Mouse (Mus musculus) kidney, adult 2 months (tissue): ENCODE results near the gene Paics. TPM values are rescaled to one million over a fixed set of nuclear protein-coding genes. Genes with fewer than 3 reads are reported as not detected.

Experiments
- DNase-seq: peaks from one replicate; pipeline ENCODE4 v3.0.0; 2021
- H3K27ac ChIP-seq: fragments of 200-500 bp; 2 replicates; pipeline ENCODE4 v1.5.1; 2012; ENCODE audit warnings: low read depth, low read length, control low read depth, inconsistent platforms; ENCODE audit not compliant: insufficient read depth
- H3K27me3 ChIP-seq: fragments of 200-500 bp; replicated peaks from 2 replicates; pipeline ENCODE4 v1.6.1; 2012; ENCODE audit warnings: mild to moderate bottlenecking, moderate library complexity, low read length, inconsistent platforms; ENCODE audit not compliant: control insufficient read depth, insufficient read depth
- H3K36me3 ChIP-seq: fragments of 200-500 bp; 2 replicates; pipeline ENCODE4 v1.6.1; 2012; ENCODE audit warnings: mild to moderate bottlenecking, moderate library complexity, low read length, inconsistent platforms; ENCODE audit not compliant: control insufficient read depth, insufficient read depth
- H3K4me1 ChIP-seq: fragments of 200-500 bp; 2 replicates; pipeline ENCODE4 v1.6.1; 2011; ENCODE audit warnings: low read length; ENCODE audit not compliant: control insufficient read depth, insufficient read depth
- H3K4me3 ChIP-seq: fragments of 200-500 bp; 2 replicates; pipeline ENCODE4 v1.5.1; 2011; ENCODE audit warnings: mild to moderate bottlenecking, low read depth, low read length, control low read depth; ENCODE audit not compliant: insufficient read depth
- CTCF ChIP-seq: fragments of 200-500 bp; conservative IDR thresholded peaks from 2 replicates; pipeline ENCODE4 v1.5.1; 2011; ENCODE audit warnings: low read depth, mild to moderate bottlenecking, control low read depth, low read length, moderate library complexity, mixed read lengths; ENCODE audit not compliant: insufficient read depth, insufficient read length
- POLR2A ChIP-seq: fragments of 200-500 bp; IDR thresholded peaks from one replicate; pipeline ENCODE4 v1.6.1; 2011; ENCODE audit warnings: low read depth, low read length, control low read depth
- WGBS: fragments of 180-500 bp; shearing (Covaris S2); methylation state at CpG from one replicate; pipeline ENCODE4 v1.1.7; 2018; 5-methylcytosine and 5-hydroxymethylcytosine counted together
- polyA plus RNA-seq: library from polyadenylated mRNA; depleted of rRNA; stranded (reverse); fragments of >200 nt; gene quantifications from 2 replicates; pipeline ENCODE4 v1.2.3, GENCODE M21; 2012

Paics gene
- polyA plus RNA-seq, 1 experiment: 170 TPM

DNA sequence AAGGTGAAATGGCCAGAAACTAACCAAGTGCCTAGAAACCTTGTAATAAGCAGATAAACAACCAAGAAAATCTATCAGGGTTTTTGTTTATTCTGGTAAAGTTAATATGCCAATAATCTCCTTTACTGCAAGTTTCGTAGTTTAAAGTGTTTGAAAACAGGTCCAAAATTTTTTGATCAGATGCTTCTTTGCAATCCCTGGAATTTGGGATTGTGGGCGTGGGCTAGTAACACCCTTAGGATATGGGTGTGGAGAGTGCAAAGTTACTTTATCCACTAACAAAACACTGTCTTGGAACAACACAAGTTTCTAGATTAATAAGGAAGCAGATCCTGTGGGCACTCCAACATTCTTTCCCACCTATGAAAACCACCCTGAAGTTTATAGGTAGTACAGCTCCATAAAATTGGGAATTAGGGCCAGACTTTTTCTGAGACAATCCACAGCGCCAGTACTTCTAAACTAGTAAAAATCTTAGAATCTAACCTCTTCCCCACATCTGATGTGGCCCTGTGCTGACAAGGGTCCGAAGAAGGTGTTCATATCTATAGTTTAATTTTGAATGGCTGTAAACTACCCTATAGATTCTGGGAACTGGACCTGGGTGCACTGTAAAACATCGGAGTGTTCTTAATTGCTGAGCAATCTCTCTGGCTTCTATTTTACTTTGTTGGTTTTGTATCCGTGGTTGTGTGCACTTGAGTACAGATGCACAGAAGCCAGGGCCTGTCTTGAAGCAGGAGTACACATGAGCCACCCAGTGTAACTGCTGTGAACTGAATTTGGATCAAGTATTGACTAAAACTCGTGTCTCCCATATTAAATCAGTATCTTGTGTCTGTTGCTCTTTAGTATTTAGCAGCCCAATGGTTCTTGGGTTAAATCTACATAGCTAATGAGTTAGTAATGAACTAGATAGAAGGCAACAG, 1.3 kb downstream of the Paics start:
- 6% methylated on average over 7 of the region's 7 CpGs for WGBS
- TF ChIP-seq POLR2A (no peak), CTCF (0 out of 2 replicates have a peak, but pooled peaks have one; percentile 4)
- H3K4me1 ChIP-seq: peaks cover 13% of the 10 kb centered on the region
- H3K27ac ChIP-seq: peak overlapping the region; percentile 93
- peak overlapping the region; percentile 85 for H3K4me3 ChIP-seq
- DNase-seq: no peak
- H3K27me3 ChIP-seq: no peaks in the 10 kb centered on the region
- H3K36me3 ChIP-seq: peaks cover 4% of the 10 kb centered on the region

DNA sequence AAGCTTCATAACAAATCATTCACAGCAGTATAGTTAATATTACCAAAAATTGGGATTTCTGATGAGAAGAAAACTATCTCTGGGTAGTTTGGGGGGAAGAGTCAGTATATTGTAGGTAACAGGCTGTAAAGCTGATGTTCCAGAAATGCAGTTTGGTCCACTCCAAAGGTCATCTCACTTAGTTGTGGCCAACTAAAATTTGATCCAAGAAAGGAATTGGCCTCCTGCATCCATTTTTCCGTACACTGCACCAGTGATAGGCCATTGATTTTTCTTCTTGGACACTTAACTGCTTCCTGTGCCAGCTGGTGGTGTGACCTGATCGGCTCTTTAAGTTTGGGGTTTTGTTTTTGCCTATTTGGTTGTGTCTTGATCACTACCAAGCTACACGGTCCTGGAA, 2.7 kb downstream of the Paics start:
- 33% methylated on average over 3 of the region's 3 CpGs for WGBS
- H3K27me3 ChIP-seq: no peaks in the 10 kb centered on the region
- peaks cover 5% of the 10 kb centered on the region; the same call in 1 of the 2 replicates for H3K4me1 ChIP-seq
- H3K4me3 ChIP-seq: no peak overlapping the region
- H3K27ac ChIP-seq: no peak overlapping the region
- H3K36me3 ChIP-seq: peaks cover 10% of the 10 kb centered on the region
- peak; percentile 60 for DNase-seq
- TF ChIP-seq POLR2A (no peak), CTCF (no peak)

DNA sequence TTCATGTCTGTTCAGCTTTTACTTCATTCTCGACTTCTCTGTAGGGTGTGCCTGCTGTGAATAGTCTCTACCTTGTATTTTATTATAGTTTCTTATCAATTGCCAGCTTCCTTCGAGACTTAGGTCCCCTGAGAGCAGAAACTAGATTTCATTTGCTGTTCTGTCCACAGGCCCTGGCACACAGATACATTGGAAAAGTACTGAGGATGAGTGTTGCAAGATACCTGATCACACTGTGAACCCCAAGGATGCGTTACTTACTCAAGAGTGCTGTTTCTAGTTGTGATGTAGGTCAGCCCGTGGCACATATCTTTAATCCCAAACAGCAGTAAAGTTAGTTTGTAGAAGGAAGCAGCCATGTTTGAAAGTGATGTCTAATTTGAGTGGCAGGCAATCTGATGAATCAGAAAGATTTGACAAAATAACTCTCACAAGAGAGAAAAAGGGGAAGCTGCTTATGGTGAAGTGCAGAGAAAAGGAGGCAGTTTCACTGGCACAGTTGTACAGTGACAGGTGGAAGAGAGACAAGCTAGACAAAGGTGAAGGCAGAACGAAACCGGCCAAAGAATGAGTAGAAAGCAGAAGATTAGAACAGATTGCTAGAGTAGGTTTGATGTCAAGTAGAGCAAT, 3.3 kb downstream of the Paics start:
- WGBS: 67% methylated on average over 6 of the region's 6 CpGs
- DNase-seq: no peak

DNA sequence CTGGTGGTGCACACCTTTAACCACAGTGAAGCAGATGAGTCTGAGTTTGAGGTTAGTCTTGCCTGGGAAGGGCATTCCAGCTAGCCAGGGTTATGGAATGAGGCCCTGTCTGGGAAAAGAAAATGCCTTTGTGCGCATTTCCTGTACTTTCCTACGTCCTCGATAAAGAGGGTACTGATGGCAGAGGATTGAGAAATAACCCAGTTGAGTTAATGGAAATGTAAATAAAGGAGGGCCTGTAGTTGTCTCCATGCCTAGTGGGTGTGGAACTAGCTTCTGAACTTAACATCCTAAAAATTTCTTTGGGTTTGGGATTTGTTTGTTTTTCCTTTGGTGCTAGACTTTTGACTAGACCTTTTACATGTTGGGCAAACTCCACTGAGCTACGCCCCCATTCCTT, 4.4 kb downstream of the Paics start:
- 77% methylated on average over 4 of the region's 4 CpGs for WGBS
- peaks cover 13% of the 10 kb centered on the region for H3K36me3 ChIP-seq

More for the DNA sequence above, 3.3 kb downstream of the Paics start:
- peaks cover 10% of the 10 kb centered on the region for H3K36me3 ChIP-seq
- no peak overlapping the region for H3K27ac ChIP-seq
- peaks cover 5% of the 10 kb centered on the region for H3K4me1 ChIP-seq
- H3K27me3 ChIP-seq: no peaks in the 10 kb centered on the region
- H3K4me3 ChIP-seq: no peak overlapping the region
- TF ChIP-seq POLR2A (no peak), CTCF (no peak)

DNA sequence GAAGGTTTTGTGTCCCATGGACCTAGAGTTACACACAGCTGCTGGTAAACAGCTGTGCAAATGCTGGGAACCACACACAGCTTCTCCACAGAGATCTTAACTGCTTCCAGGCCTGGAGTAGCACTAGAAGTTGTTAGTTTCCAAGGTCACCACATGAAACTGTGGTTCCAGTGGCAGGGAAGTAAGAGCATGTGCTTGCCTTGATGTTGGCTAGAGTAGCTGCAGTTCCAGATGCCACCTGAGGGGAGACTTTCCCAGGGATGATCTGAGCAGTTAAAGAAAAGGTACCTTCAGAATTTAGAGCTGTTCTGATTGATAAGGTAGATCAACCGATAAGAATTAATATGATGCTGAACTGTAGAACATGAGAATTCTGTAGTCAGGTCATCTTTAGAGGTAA, 6.8 kb downstream of the Paics start:
- Histone ChIP-seq H3K4me1 (peaks cover 8% of the 10 kb centered on the region), H3K36me3 (peaks cover 15% of the 10 kb centered on the region), H3K27ac (no peak overlapping the region), H3K4me3 (no peak overlapping the region), H3K27me3 (no peaks in the 10 kb centered on the region)
- no peak for TF ChIP-seq POLR2A
- TF ChIP-seq CTCF: peak; percentile 37; the same call in 1 of the 2 replicates
- WGBS: 84% methylated on average over 1 of the region's 1 CpGs
- no peak for DNase-seq

More for the DNA sequence above, 4.4 kb downstream of the Paics start:
- Histone ChIP-seq H3K4me1 (peaks cover 8% of the 10 kb centered on the region), H3K27ac (no peak overlapping the region), H3K27me3 (no peaks in the 10 kb centered on the region), H3K4me3 (no peak overlapping the region)
- DNase-seq: no peak
- TF ChIP-seq CTCF (no peak), POLR2A (no peak)

DNA sequence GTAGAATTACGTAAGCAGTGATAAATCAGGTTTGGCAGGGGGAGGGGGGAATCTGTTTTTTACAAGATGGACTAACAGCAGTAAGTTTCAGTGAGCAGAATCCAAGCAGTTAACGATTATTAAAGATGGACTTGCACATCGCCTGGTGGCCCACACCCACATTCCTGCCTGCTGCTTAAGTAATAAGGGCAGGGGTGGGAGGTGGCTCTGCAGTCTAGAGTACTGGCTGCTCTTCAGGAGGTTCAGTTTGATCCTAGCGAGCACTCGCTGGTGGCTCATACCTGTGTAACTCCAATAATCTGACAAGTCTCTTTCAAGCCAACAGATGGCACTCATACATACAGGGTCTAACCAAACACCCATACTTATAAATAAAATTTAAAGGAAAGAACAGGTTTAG, 8.5 kb downstream of the Paics start:
- Histone ChIP-seq H3K36me3 (peaks cover 19% of the 10 kb centered on the region), H3K27me3 (no peaks in the 10 kb centered on the region), H3K4me1 (peaks cover 3% of the 10 kb centered on the region), H3K4me3 (no peak overlapping the region), H3K27ac (no peak overlapping the region)
- 57% methylated on average over 5 of the region's 5 CpGs for WGBS
- DNase-seq: peak; percentile 64
- no peak for TF ChIP-seq POLR2A
- no peak for TF ChIP-seq CTCF

DNA sequence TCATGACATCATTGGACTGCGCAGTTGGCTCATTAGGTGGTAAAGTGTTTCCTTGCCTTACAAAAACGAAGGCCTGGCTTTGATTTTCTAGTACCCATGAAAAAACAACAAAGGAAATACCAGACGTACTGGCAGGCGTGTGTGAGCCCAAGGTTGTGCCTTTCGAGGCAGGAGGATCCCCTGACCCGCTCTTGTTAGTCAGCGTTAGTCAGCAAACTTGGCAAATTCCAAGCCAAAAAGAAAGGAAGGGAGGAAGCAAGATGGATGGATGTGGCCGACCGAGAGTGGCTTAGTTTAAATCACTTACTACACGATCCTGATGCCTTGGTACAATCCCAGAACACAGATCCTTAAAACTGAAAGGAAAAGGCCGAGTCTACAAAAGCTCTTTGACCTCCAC, 11.4 kb downstream of the Paics start:
- WGBS: 74% methylated on average over 11 of the region's 11 CpGs
- TF ChIP-seq POLR2A (no peak), CTCF (no peak)

More for the DNA sequence above, 11.4 kb downstream of the Paics start:
- DNase-seq: no peak
- Histone ChIP-seq H3K27ac (no peak overlapping the region), H3K36me3 (peaks cover 20% of the 10 kb centered on the region), H3K4me3 (no peak overlapping the region), H3K27me3 (no peaks in the 10 kb centered on the region), H3K4me1 (peaks cover 3% of the 10 kb centered on the region)
